Mouse (Mus musculus): ENCODE data around the gene Pdzd2.
A peak's percentile ranks its signal among the peaks of the same experiment; 100 is the strongest.

The Pdzd2 gene

DNA sequence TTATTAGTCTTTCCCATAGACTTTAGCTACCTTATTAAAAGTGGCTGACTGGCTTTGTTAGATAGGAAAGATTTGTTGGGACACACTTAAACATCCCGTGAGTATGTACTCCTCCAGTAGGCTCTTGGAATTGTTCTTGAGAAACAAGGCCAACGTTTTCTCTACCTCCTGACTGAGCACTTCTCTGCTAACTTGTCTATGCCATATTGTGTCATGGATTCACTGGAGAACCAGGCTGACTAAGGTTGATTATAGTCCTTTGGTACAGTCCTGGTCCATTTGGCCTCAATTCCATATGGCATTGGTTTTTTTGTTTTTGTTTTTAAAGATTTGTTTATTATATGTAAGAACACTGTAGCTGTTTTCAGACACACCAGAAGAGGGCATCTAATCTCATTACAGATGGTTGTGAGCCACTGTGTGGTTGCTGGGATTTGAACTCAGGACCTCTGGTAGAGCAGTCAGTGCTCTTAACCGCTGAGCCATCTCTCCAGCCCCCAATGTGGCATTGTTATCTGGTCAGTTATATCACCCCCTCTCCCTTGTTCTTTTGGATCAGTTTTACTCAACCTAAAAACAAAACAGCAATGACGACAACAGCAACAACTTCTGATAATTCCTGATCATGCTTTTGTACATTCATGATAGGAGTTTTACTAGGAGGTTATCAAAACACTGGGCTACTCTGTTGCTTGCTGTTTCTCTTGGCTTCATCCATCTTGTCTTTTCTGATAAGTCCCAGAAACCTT lies 402.5 kb downstream of the Pdzd2 start:
- no peak for DNase-seq

DNA sequence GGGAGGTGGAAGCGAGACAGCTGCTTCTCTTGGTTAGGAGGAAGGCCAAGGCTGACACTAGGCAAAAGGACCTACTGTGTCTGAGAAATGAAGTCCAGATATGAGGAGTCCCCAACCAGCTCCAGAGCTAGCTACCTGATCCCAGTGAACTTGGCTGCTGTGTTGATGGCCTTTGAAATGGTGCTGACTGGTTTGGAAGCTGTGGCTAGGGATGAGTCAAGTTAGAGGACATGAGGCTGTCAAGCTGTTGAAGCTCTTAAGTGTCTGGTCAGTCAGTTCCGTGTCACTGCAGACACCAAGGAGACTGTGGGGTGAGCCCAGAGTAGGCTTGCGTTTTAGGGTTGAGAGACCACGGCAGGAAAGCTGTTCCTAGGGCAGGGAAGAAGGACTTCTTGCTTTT lies 405.3 kb downstream of the Pdzd2 start:
- DNase-seq, result no peak

DNA sequence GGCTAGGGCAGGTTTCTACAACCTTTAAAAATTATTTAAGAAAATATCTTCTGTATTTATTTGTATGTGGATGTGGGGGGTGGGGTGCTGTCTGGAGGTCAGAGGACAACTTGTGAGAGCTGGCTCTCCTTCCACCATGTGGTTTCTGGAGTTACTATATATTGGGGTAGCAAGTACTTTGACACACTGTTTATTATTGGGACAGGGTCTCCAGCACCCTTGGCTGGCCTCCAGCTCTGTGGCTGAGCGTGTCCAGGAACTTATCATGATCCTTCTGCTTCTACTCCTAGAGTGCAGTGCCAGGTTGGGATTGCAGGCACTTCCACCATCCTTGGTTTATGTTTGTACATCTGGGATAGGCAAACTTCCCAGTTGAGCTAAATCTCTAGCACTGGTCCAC lies 408.4 kb downstream of the Pdzd2 start:
- DNase-seq, result no peak

DNA sequence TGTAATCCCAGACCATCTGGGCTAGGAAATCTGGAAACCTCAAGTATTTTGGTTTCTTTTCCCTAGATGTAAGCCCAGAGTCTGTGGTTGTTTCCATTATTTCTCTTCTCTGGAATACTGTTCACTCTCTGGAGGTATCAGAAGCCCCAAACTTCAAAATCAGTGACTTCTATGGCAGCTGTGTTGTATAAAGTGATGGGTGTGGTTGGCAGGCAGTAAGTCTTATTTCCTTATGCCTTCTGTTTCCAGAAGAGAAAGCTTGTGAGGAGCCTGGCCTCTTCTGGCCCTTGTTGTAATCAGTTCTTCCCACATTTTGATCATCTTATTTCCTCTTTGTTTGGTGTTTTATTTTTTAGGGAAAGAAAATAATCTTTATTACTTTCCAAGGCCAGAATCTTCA lies 408.8 kb downstream of the Pdzd2 start:
- DNase-seq, result no peak

DNA sequence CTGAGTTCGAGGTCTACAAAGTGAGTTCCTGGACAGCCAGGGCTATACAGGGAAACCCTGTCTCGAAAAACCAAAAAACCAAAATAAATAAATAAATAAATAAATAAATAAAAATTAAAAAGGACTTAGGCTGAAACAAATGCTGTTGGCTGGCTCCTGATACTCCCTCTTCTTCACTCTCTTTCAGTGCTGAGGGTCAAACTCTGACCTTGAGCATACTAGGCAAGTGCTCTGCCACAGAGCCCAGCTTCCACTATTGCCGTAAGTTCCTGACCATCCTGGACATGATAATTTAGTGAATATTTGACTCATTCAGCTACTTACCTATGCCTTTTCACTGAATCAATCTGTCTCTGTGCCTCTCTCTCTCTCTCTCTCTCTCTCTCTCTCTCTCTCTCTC lies 409.3 kb downstream of the Pdzd2 start:
- no peak for DNase-seq

DNA sequence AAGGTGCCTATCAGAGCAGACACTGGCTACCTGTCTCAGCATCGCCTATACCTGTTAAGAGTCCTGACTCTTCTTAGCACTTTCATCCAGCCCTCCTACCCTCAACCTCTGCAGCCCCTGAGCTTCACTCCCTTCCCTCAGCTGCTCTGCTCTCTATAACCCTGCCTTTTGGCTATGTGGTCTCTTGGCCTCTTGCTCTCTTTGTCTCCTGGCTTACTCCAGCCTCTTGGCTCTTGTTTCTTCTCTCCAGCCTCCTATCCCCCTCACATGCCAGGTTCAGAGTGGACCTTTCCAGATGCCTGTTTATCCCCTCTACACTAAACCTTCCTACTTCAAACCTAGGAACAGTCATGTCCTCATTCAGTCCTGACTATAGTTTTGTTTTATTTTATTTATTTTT lies 415.4 kb downstream of the Pdzd2 start:
- no peak for DNase-seq

DNA sequence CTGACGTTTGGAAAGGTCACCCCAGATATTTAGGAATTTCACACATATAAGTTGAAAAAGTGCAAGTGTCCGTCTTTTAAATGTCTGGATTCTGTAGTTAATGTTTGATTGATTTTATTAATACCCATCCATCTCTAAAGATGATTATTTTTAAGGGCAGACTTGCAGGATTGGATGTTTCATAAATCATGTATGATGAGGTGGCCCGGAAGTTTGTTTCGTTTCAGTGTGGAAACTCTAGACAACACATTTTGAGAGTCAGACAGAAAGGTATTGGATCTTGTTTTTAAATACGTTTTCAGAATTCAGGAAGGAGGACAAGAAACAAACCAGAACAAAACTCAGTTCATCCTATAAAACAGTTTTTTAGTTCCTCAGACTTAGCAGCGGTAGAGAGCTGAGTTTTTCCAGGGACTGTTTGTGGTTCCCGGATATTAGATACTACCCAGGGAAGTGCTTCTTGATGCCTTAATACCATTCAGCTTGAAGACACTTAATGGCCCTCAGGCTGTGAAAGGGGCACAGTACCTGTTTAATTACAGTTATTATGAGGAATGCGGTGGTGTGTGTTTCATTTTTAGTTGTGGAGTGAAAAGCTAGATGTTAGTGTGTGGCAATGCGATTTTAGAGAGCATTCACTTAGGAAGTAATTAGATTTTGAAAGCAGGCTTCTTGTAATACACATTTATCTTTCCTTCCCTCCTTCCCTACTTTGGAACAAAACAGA lies 416.9 kb downstream of the Pdzd2 start:
- no peak for DNase-seq

DNA sequence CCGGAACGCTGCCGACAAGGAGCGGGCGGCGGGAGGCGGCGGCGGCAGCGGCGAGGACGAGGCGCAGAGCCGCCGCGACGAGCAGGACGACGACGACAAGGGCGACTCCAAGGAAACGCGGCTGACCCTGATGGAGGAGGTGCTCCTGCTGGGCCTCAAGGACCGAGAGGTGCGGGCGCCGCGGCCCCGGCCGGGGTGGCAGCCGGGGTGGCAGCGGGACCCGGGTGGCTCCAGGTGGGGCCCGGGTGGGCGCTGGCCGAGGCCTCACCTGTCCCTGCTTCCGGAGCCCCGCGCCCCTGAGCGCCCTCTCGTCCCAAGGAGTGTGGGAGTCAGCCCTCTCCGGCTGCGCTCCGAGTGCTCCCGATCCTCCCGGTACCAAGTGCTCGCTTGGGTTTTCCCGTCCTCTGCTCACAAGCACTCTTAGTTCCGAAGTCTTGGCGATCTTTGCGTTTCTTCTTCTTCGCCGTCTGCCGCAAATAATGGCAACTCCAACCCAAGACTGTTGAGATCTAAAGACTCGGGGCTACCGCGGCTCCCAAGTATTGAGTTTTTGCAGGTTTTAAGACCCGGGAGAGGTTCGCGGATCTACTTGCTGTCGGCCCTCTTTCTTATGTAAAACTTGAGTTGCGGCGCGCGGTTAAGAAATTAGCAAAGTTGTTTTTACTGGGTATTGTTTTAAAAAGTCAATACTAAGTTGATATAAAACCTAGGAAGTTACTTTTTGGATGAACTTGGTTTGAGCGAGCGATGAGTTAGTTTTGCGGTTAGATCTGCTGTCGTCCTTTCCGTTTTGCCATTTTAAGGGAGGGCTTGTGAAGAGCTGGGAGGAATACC lies 417.7 kb downstream of the Pdzd2 start, which contains the start of gene 1810049J17Rik:
TSS of gene 1810049J17Rik (minus strand) at position 112 of the 834 bp plus-strand sequence.
- peak in 1 of 2 experiments; percentile 68 for DNase-seq

DNA sequence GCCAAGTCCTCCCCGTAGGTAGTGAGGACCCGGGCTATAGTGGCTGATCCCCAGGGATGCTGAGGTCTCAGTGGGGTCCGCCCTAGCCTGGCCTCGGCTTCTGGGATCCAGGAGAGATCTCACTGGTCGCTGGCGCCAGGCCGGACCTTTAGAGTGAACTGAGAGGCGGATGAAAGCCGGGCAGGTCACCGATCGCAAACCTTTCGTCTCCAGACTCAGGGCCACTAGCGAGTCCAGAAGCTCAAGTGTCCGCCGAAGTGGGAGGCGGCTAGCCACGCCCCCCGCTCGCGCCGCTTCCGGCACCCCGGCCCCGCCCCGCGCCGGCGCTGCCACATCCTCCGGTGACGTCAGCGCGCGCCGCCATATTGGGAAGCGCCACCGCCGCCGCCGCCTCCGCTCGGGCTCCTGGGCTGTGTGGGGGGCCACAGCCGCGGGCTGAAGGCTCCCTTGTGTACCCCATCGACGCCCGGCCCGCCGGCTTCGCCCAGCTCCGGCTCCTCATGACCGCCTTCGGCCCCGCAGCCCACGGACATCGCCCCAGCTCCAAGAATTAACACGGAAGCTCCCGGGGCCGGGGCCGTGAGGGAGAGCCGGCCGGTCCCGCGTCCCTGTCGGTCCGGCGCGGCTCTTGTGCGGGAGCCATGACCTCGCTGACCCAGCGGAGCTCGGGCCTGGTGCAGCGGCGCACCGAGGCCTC lies 418.5 kb downstream of the Pdzd2 start, which contains the start of gene Golph3:
TSS of gene Golph3 (plus strand) at position 360 of the 697 bp plus-strand sequence.
- peak; percentile 97 for DNase-seq

DNA sequence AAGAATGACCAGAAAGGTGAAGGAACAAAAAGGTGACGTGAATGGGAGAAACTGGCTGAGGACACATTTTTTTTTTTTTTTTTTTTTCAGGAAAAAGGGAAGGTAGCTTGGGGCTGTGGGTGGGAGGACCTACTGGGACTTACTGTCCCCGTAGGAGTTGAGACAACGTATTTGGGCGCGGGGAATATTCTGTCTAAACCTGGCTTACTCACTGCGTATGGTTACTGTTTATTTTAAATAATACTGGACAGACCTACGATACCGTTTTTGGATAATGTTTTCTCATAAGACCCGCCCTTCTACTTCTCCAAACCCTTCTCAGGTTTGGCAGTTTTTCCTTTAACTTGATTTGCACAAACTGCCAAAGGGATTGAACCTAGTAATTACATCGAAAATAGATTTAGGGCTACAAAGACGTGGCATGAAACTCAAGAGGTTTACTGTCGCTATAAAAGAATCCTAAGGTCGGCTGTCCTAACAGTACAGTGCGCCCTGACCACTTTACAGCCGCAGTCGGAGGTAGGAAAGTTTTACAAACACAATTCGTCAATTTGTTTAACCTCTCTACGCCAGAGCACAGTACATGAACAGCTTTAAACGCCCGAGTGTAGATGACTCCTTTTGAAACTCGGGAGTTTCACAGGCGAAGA lies 419.2 kb downstream of the Pdzd2 start:
- DNase-seq, result no peak

DNA sequence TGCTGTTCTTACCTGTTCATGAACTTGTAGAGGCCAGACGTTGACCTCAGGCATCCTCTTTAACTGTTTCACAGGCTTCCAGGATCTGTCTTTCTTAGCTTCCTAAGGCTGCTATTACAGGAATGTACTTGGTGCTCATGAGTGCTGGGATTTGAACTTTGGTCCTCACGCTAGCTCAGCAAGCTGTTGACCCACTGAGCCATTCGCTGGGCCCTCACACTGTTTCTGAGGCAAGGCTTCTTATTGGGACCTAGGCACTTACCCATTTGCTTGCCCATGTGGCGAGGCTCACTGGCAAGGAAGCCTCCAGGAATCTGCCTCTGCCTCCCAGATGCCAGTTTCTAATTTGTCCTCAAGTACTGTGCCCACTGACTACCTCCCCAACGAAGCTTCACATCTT lies 419.8 kb downstream of the Pdzd2 start:
- DNase-seq, result no peak

DNA sequence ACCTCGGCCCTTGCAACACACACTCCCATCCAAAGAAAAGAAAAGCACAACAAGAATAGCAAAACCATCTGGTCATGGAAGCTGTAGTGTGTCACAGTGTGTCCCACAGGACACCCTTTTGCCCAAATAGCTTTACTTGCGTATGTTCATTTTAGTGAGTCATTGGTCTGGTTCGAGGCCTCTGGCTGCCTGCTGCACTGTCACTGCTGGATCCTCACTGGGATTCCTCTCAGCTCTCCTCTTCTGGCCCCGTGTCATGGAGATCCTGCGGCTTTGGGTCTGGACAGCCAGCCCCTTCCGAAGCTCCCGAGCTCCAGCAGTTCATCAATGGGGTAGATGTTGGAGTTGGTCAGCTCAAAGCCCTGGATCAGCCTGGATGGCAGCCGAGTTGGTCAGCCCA lies 421.3 kb downstream of the Pdzd2 start:
- DNase-seq, result no peak

DNA sequence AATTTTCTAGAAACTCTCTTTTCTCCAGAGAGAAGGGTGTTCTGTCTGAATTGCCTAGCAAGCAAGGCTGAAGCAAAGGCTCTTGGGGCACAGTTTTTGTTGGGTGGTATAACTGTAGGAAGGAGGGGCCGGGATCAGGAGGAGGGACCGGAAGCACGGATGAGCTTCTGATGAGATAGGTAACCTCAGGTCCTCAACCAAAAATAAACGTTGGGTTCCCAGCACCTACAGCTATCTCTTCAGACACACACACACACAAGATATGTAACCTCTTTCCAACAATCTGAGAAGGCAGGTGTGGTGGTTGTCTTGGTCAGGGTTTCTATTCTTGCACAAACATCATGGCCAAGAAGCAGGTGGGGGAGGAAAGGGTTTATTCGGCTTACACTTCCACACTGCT lies 422.4 kb downstream of the Pdzd2 start:
- DNase-seq, result no peak

DNA sequence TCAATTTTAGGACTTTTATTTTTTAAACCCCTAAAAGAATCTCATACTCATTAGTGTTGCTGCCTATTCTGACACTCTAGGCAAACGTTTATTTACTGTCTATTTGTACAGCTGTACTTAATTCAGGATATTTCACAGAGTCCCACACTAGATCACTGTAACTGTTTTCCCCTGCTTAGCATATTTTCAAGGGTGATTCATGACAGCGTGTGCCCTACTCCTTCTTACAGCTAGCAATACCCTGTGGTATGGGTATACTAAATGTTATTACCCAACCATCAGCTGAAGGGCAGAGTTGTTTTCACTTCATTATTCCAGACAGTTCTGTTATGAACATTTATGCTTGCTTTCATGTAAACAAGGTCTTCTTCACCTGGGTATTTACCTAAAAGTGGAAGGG lies 423.7 kb downstream of the Pdzd2 start:
- DNase-seq, result no peak

DNA sequence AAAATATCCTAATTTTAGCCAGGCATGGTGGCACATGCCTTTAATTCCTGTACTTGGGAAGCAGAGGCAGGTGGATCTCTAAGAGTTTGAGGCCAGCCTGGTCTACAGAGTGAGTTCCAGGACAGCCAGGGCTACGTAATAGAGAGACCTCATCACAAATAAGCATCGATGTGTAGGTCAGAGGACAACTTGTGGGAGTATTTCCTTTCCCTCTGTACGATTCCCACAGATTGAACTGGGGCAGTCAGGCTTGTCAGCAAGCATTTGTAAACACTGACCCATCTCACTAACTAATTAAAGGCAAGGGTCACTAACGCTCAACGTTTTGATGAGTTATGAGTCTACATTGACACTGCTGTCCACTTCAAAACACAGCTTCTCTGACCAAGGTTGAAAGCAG lies 425.1 kb downstream of the Pdzd2 start:
- no peak for DNase-seq

DNA sequence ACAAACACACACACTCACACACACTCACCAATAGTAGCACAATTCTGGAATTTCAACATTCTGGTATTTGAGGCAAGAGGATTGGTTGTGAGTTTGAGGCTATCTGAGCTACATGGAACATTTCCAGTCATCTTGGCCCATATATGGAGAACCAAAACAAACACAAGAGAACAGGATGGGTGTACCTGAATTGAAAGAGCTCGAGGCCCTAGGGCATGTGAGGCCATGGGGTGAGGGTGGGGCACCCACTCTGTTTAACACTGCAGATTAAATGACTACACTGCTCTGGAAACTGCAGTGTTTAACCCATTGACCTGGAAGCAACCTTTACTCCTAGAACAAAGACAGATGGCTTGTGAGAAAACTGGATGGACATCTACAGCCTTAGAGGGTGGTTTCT lies 426.5 kb downstream of the Pdzd2 start:
- DNase-seq, result no peak

DNA sequence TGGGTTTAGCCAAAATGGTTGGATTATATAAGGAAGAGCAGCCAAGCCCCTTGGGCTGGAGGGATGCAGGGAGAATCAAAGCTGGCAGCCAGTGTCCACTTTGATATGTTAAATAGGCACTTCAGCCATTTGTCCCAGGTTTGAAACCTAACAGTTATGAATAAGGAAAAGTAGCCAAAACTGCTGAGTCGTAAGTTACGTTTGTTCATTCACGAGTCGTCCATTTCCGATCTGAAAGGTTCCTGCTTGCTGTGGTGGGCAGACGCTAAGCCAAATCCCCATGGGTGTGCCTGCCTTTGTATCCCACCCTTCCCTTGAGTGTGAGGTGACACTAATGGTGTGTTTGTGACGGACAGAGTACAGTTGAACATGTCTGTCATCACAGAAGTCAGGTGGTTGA lies 428.3 kb downstream of the Pdzd2 start:
- DNase-seq, result no peak

DNA sequence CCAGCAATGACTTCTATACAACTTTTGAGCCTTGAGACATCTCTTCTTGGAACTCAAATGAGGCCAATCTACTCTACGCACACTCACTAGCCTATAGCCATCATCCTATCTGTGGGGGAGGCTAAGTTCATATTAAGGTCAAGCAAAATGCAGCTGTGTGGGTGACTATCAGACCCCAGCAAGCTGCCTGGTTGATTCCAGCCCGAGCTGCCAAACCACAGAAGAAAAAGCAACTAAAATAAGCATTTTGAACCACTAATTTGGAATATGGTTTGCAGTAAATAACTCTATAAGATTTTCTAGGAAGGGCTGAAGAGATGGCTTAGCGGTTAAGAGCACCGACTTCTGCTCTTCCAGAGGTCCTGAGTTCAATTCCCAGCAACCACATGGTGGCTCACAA lies 429.0 kb downstream of the Pdzd2 start:
- no peak for DNase-seq

Measured in lung, postnatal 4 days (tissue).